Mouse (Mus musculus): ENCODE results near the gene Slc25a39.
"Not testable (repeated sequence)": the region's sequence is repeated elsewhere in the genome, so short reads cannot be mapped to it uniquely, and the experiment has no call there.

Slc25a39 gene

GRCm38 (mm10) chr11:102369263-102369662 is 38.5 kb downstream of the Slc25a39 start:
- DNase-seq, result no peak

GRCm38 (mm10) chr11:102368347-102368746 is 39.4 kb downstream of the Slc25a39 start:
- DNase-seq, result no peak

- no peak for DNase-seq
Measured at GRCm38 (mm10) chr11:102367504-102368280, 40.1 kb downstream of the Slc25a39 start.

- not testable (repeated sequence) for DNase-seq
Measured at GRCm38 (mm10) chr11:102366103-102366502, 41.6 kb downstream of the Slc25a39 start, which contains the start of gene Slc4a1. Gene Slc4a1 (minus strand): TSS chr11:102366203.

- DNase-seq, result no peak
Measured at GRCm38 (mm10) chr11:102365699-102366098, 42.0 kb downstream of the Slc25a39 start.

GRCm38 (mm10) chr11:102364570-102365371 is 43.0 kb downstream of the Slc25a39 start:
- no peak for DNase-seq

GRCm38 (mm10) chr11:102363623-102364022 is 44.1 kb downstream of the Slc25a39 start:
- no peak for DNase-seq

- DNase-seq, result no peak
Measured at GRCm38 (mm10) chr11:102361776-102362495, 45.8 kb downstream of the Slc25a39 start.

GRCm38 (mm10) chr11:102358365-102358764 is 49.4 kb downstream of the Slc25a39 start:
- no peak for DNase-seq

GRCm38 (mm10) chr11:102356636-102357350 is 51.0 kb downstream of the Slc25a39 start:
- no peak for DNase-seq

- DNase-seq, result no peak
Measured at GRCm38 (mm10) chr11:102356190-102356589, 51.6 kb downstream of the Slc25a39 start.

- no peak for DNase-seq
Measured at GRCm38 (mm10) chr11:102355501-102355900, 52.2 kb downstream of the Slc25a39 start.

- DNase-seq, result no peak
Measured at GRCm38 (mm10) chr11:102353021-102353431, 54.7 kb downstream of the Slc25a39 start.
